Mouse (Mus musculus) granulocyte monocyte progenitor cell, adult 5-6 weeks (primary cell): ENCODE results near the gene Gstk1. TPM values are rescaled to one million over a fixed set of nuclear protein-coding genes. Genes with fewer than 3 reads are reported as not detected.
A peak's percentile ranks its signal among the peaks of the same experiment; 100 is the strongest.

ENCODE experiments used
- ATAC-seq: replicated peaks from 2 replicates; pipeline ENCODE4 v1.8.0; 2016; ENCODE audit warnings: mild to moderate bottlenecking, moderate TSS enrichment, inconsistent platforms; ENCODE audit not compliant: poor library complexity, severe bottlenecking
- total RNA-seq, 2 experiments: library from RNA; stranded (forward) in 1 of 2; stranded (reverse) in 1 of 2; fragments of 200-712, 200-1000 nt in 1 of 2; fragments of >200 nt in 1 of 2; fragmentation: Nextera tagmentation in 1 of 2; gene quantifications; 2 replicates each; pipeline ENCODE4 v1.2.3; 2014 to 2017

The Gstk1 gene
- total RNA-seq, 2 experiments from 2014 or later, result 4.9 to 16.7 TPM

- ATAC-seq, result peak; percentile 49
Measured at GRCm38 (mm10) chr6:42265391-42266330, 19.9 kb downstream of the Gstk1 start.

- no peak for ATAC-seq
Measured at GRCm38 (mm10) chr6:42270817-42271216, 25.1 kb downstream of the Gstk1 start.

GRCm38 (mm10) chr6:42276151-42276550 lies 30.4 kb downstream of the Gstk1 start:
- no peak for ATAC-seq

GRCm38 (mm10) chr6:42282865-42283528 lies 37.3 kb downstream of the Gstk1 start:
- peak; percentile 33; the same call in 1 of the 2 replicates for ATAC-seq

GRCm38 (mm10) chr6:42286448-42286847 lies 40.7 kb downstream of the Gstk1 start, which contains the start of gene Clcn1:
Clcn1 (plus strand) TSS chr6:42286685.
- no peak for ATAC-seq

GRCm38 (mm10) chr6:42287562-42287961 lies 41.8 kb downstream of the Gstk1 start:
- ATAC-seq, result no peak

- peak; percentile 98 for ATAC-seq
Measured at GRCm38 (mm10) chr6:42293327-42293726, 47.6 kb downstream of the Gstk1 start.

- ATAC-seq, result no peak
Measured at GRCm38 (mm10) chr6:42295549-42296094, 49.9 kb downstream of the Gstk1 start.

GRCm38 (mm10) chr6:42299362-42299761 lies 53.6 kb downstream of the Gstk1 start:
- ATAC-seq, result peak; percentile 90

Other genes with a start within 250 kb of the Gstk1 start
- gene Sva, start 207.5 kb upstream of the Gstk1 start, total RNA-seq (2014; fragmentation: Nextera tagmentation), result not detected in 2 replicates
- gene Sva, start 207.5 kb upstream of the Gstk1 start, total RNA-seq (2017), result not detected in 2 replicates
- gene Tas2r139, start 105.0 kb upstream of the Gstk1 start, total RNA-seq (2014; fragmentation: Nextera tagmentation), result not detected in 2 replicates
- not detected in 2 replicates for gene Tas2r139, start 105.0 kb upstream of the Gstk1 start, total RNA-seq (2017)
- not detected in 2 replicates for gene Tas2r144, start 30.6 kb upstream of the Gstk1 start, total RNA-seq (2014; fragmentation: Nextera tagmentation)
- gene Tas2r144, start 30.6 kb upstream of the Gstk1 start, total RNA-seq (2017), result not detected in 2 replicates
- not detected in 2 replicates for gene Tmem139, start 16.0 kb downstream of the Gstk1 start, total RNA-seq (2014; fragmentation: Nextera tagmentation)
- gene Tmem139, start 16.0 kb downstream of the Gstk1 start, total RNA-seq (2017), result not detected in 2 replicates
- 74.3 and 81.1 TPM in 2 replicates for gene Casp2, start 19.1 kb downstream of the Gstk1 start, total RNA-seq (2014; fragmentation: Nextera tagmentation)
- gene Casp2, start 19.1 kb downstream of the Gstk1 start, total RNA-seq (2017), result 48.6 and 58.7 TPM in 2 replicates
- gene Clcn1, start 40.8 kb downstream of the Gstk1 start, total RNA-seq (2014; fragmentation: Nextera tagmentation), result not detected in 2 replicates
- gene Clcn1, start 40.8 kb downstream of the Gstk1 start, total RNA-seq (2017), result 1.9 TPM in 1 of 2 replicates, not detected in the other
- gene Fam131b, start 78.7 kb downstream of the Gstk1 start, total RNA-seq (2014; fragmentation: Nextera tagmentation), result not detected in 2 replicates
- not detected in 2 replicates for gene Fam131b, start 78.7 kb downstream of the Gstk1 start, total RNA-seq (2017)
- 116 and 131 TPM in 2 replicates for gene Zyx, start 103.7 kb downstream of the Gstk1 start, total RNA-seq (2014; fragmentation: Nextera tagmentation)
- 17.6 and 17.8 TPM in 2 replicates for gene Zyx, start 103.7 kb downstream of the Gstk1 start, total RNA-seq (2017)
- gene Epha1, start 127.3 kb downstream of the Gstk1 start, total RNA-seq (2014; fragmentation: Nextera tagmentation), result 0.56 and 0.86 TPM in 2 replicates
- 0.04 TPM in 1 of 2 replicates, not detected in the other for gene Epha1, start 127.3 kb downstream of the Gstk1 start, total RNA-seq (2017)
- 1.6 TPM in 1 of 2 replicates, not detected in the other for gene Tas2r143, start 154.3 kb downstream of the Gstk1 start, total RNA-seq (2014; fragmentation: Nextera tagmentation)
- gene Tas2r143, start 154.3 kb downstream of the Gstk1 start, total RNA-seq (2017), result not detected in 2 replicates
- not detected in 2 replicates for gene Tas2r135, start 159.5 kb downstream of the Gstk1 start, total RNA-seq (2014; fragmentation: Nextera tagmentation)
- gene Tas2r135, start 159.5 kb downstream of the Gstk1 start, total RNA-seq (2017), result not detected in 2 replicates
- gene Tas2r126, start 188.6 kb downstream of the Gstk1 start, total RNA-seq (2014; fragmentation: Nextera tagmentation), result not detected in 2 replicates
- not detected in 2 replicates for gene Tas2r126, start 188.6 kb downstream of the Gstk1 start, total RNA-seq (2017)
- not detected in 2 replicates for gene Olfr458, start 219.3 kb downstream of the Gstk1 start, total RNA-seq (2014; fragmentation: Nextera tagmentation)
- not detected in 2 replicates for gene Olfr458, start 219.3 kb downstream of the Gstk1 start, total RNA-seq (2017)
- gene Olfr457, start 230.4 kb downstream of the Gstk1 start, total RNA-seq (2014; fragmentation: Nextera tagmentation), result not detected in 2 replicates
- not detected in 2 replicates for gene Olfr457, start 230.4 kb downstream of the Gstk1 start, total RNA-seq (2017)
- gene Olfr456, start 241.3 kb downstream of the Gstk1 start, total RNA-seq (2014; fragmentation: Nextera tagmentation), result not detected in 2 replicates
- gene Olfr456, start 241.3 kb downstream of the Gstk1 start, total RNA-seq (2017), result not detected in 2 replicates